Mouse (Mus musculus) heart, postnatal 0 days (tissue): Measurements from ENCODE around the gene Cep72. TPM values are rescaled to one million over a fixed set of nuclear protein-coding genes. Genes with fewer than 3 reads are reported as not detected.

Source experiments
- ATAC-seq: fragments of 200-750 bp; cut with Nextera tagmentation; 2 replicates; pipeline ENCODE4 v1.8.0; 2017; ENCODE audit warnings: low read depth, moderate number of reproducible peaks, moderate library complexity; ENCODE audit not compliant: insufficient read depth
- DNase-seq: peaks from one replicate; pipeline ENCODE4 v3.0.0-alpha.2; 2016; ENCODE audit warnings: low spot score
- H3K27ac ChIP-seq: fragments of 300-500 bp; sonication (generic); 2 replicates; pipeline ENCODE4 v1.5.1; 2014; ENCODE audit warnings: low read depth, mild to moderate bottlenecking
- H3K27me3 ChIP-seq: fragments of 300-500 bp; sonication (generic); 2 replicates; pipeline ENCODE4 v1.6.1; 2014; ENCODE audit warnings: low read length, mixed read lengths; ENCODE audit not compliant: control insufficient read depth, insufficient read depth
- H3K36me3 ChIP-seq: fragments of 300-500 bp; sonication (generic); replicated peaks from 2 replicates; pipeline ENCODE4 v1.6.1; 2014; ENCODE audit warnings: low read length, mixed read lengths; ENCODE audit not compliant: control insufficient read depth, insufficient read depth
- H3K4me1 ChIP-seq: fragments of 300-500 bp; sonication (generic); 2 replicates; pipeline ENCODE4 v1.6.1; 2014; ENCODE audit warnings: antibody characterized with exemption; ENCODE audit not compliant: control insufficient read depth, insufficient read depth
- H3K4me2 ChIP-seq: fragments of 300-500 bp; sonication (generic); 2 replicates; pipeline ENCODE4 v1.6.1; 2014; ENCODE audit warnings: low read depth, mild to moderate bottlenecking, low read length, moderate library complexity
- H3K4me3 ChIP-seq: fragments of 300-500 bp; sonication (generic); 2 replicates; pipeline ENCODE4 v1.5.1; 2014; ENCODE audit warnings: low read depth, low read length
- H3K9ac ChIP-seq: fragments of 300-500 bp; sonication (generic); replicated peaks from 2 replicates; pipeline ENCODE4 v1.6.1; 2014; ENCODE audit warnings: low read depth, low read length, mixed read lengths
- H3K9me3 ChIP-seq: fragments of 300-500 bp; sonication (generic); replicated peaks from 2 replicates; pipeline ENCODE4 v1.6.1; 2016; ENCODE audit warnings: low read length; ENCODE audit not compliant: control insufficient read depth
- CTCF ChIP-seq: IDR thresholded peaks from 2 replicates; pipeline ENCODE4 v1.5.1; 2016; ENCODE audit warnings: antibody characterized with exemption, control low read depth, low read depth
- EP300 ChIP-seq: IDR thresholded peaks from 2 replicates; pipeline ENCODE4 v1.6.1; 2016; ENCODE audit warnings: antibody characterized with exemption, low read depth
- WGBS: fragments of 180-500 bp; shearing (Covaris S2); extraction: QIAGEN DNeasy Blood & Tissue Kit; methylation state at CpG from one replicate; pipeline ENCODE4 v1.1.7; 2014; 5-methylcytosine and 5-hydroxymethylcytosine counted together
- polyA plus RNA-seq: library from polyadenylated mRNA; unstranded; fragments of >200 nt; fragmentation: Nextera tagmentation; extraction: Ambion mirVana; gene quantifications from 2 replicates; pipeline ENCODE4 v1.2.1, GENCODE M21; 2015
- total RNA-seq: library from RNA; depleted of rRNA; stranded (reverse); fragments of >200 nt; gene quantifications from 2 replicates; pipeline ENCODE4 v1.2.3, GENCODE M21; 2014; ENCODE audit warnings: low replicate concordance; rRNA removed

Gene Cep72
- total and polyA plus RNA-seq, 2 experiments from 2014 or later, result 3.9 to 4.5 TPM

- no peak for DNase-seq
- no peaks in the 10 kb centered on the region for H3K27me3 ChIP-seq
- no peaks in the 10 kb centered on the region for H3K9me3 ChIP-seq
- H3K36me3 ChIP-seq, result no peaks in the 10 kb centered on the region
- no peak overlapping the region for H3K9ac ChIP-seq
- no peak overlapping the region for H3K27ac ChIP-seq
- no peak for ATAC-seq
- 72% methylated on average over 5 of the region's 5 CpGs for WGBS
- H3K4me2 ChIP-seq, result no peak overlapping the region
- H3K4me1 ChIP-seq, result peaks cover 6% of the 10 kb centered on the region; the same call in 1 of the 2 replicates
- H3K4me3 ChIP-seq, result no peak overlapping the region
- TF ChIP-seq EP300 (no peak), CTCF (no peak)
Observed at GRCm38 (mm10) chr13:73990325-73990724, 71.8 kb downstream of the Cep72 start.

Other genes starting within 250 kb of the Cep72 start
- 14.3 and 22.1 TPM in 2 replicates for gene Nkd2, start 214.7 kb downstream of the Cep72 start, total RNA-seq
- gene Nkd2, start 214.7 kb downstream of the Cep72 start, polyA plus RNA-seq, result 2.2 and 5.7 TPM in 2 replicates
- 2.6 and 9.8 TPM in 2 replicates for gene Trip13, start 124.5 kb downstream of the Cep72 start, total RNA-seq
- gene Trip13, start 124.5 kb downstream of the Cep72 start, polyA plus RNA-seq, result 8.0 and 8.8 TPM in 2 replicates
- gene Brd9, start 124.5 kb downstream of the Cep72 start, total RNA-seq, result 41.9 and 43.3 TPM in 2 replicates
- gene Brd9, start 124.5 kb downstream of the Cep72 start, polyA plus RNA-seq, result 28.4 and 29.3 TPM in 2 replicates
- gene Zdhhc11, start 98.4 kb downstream of the Cep72 start, total RNA-seq, result not detected in 2 replicates
- not detected in 2 replicates for gene Zdhhc11, start 98.4 kb downstream of the Cep72 start, polyA plus RNA-seq
- 12.6 and 16.9 TPM in 2 replicates for gene Tppp, start 52.9 kb downstream of the Cep72 start, total RNA-seq
- 4.2 and 5.8 TPM in 2 replicates for gene Tppp, start 52.9 kb downstream of the Cep72 start, polyA plus RNA-seq
- gene Slc9a3, start 59.2 kb upstream of the Cep72 start, total RNA-seq, result 1.4 TPM in 1 of 2 replicates, not detected in the other
- 0.47 and 0.67 TPM in 2 replicates for gene Slc9a3, start 59.2 kb upstream of the Cep72 start, polyA plus RNA-seq
- 47.0 and 62.8 TPM in 2 replicates for gene Exoc3, start 146.4 kb upstream of the Cep72 start, total RNA-seq
- 55.5 and 57.4 TPM in 2 replicates for gene Exoc3, start 146.4 kb upstream of the Cep72 start, polyA plus RNA-seq
- 4.9 and 7.6 TPM in 2 replicates for gene Ahrr, start 230.0 kb upstream of the Cep72 start, total RNA-seq
- 2.3 TPM in 2 replicates for gene Ahrr, start 230.0 kb upstream of the Cep72 start, polyA plus RNA-seq